Mouse (Mus musculus) bone marrow macrophage, adult 2 months (primary cell): ENCODE results near the gene Gm20422.

Source experiments
- CTCF ChIP-seq: IDR thresholded peaks from 2 replicates; pipeline ENCODE4 v1.5.1; 2012; ENCODE audit warnings: low read depth, mild to moderate bottlenecking, low read length, moderate library complexity
- POLR2A ChIP-seq: IDR thresholded peaks from 2 replicates; pipeline ENCODE4 v1.6.1; 2012; ENCODE audit warnings: mild to moderate bottlenecking, low read depth, low read length, borderline replicate concordance

GRCm38 (mm10) chr8:69814881-69815280 is 40.2 kb upstream of the Gm20422 start:
- no peak for TF ChIP-seq CTCF
- TF ChIP-seq POLR2A, result no peak
